Mouse (Mus musculus) ES-E14 (cell line): ENCODE results near the gene C130074G19Rik. TPM values are rescaled to one million over a fixed set of nuclear protein-coding genes. Genes with fewer than 3 reads are reported as not detected.

Experiments
- DNase-seq: peaks from one replicate; pipeline ENCODE4 v3.0.0-alpha.2; 2013; ENCODE audit warnings: low read depth, low spot score
- H3K27ac ChIP-seq: 2 replicates; pipeline ENCODE4 v1.5.1; 2012; ENCODE audit warnings: low read depth, mild to moderate bottlenecking, low read length, moderate library complexity, mixed read lengths; ENCODE audit not compliant: poor library complexity, insufficient read depth, severe bottlenecking
- H3K36me3 ChIP-seq: 2 replicates; pipeline ENCODE4 v1.6.1; 2012; ENCODE audit warnings: mild to moderate bottlenecking, low read length, moderate library complexity, mixed read lengths; ENCODE audit not compliant: control insufficient read depth, poor library complexity, insufficient read depth, severe bottlenecking
- H3K4me1 ChIP-seq, 2 experiments: fragments of 150-350 bp in 1 of 2; sonication (generic) in 1 of 2; 2 replicates each; pipeline ENCODE4 v1.6.1; 2012; ENCODE audit warnings: low read length in 2 of 2, mild to moderate bottlenecking in 1 of 2, mixed read lengths in 1 of 2; ENCODE audit not compliant: control insufficient read depth in 2 of 2, insufficient read depth in 2 of 2, poor library complexity in 1 of 2
- H3K4me3 ChIP-seq, 2 experiments: fragments of 150-350 bp in 1 of 2; sonication (generic) in 1 of 2; 2 replicates each; pipeline ENCODE4 v1.5.1; 2012; ENCODE audit warnings: low read length in 2 of 2, low read depth in 1 of 2, mild to moderate bottlenecking in 1 of 2, mixed read lengths in 1 of 2; ENCODE audit not compliant: insufficient read depth in 1 of 2, poor library complexity in 1 of 2, severe bottlenecking in 1 of 2
- H3K9ac ChIP-seq: 2 replicates; pipeline ENCODE4 v1.6.1; 2012; ENCODE audit warnings: low read depth, mild to moderate bottlenecking, low read length, mixed read lengths; ENCODE audit not compliant: poor library complexity, insufficient read depth, severe bottlenecking
- H3K9me3 ChIP-seq: fragments of 150-350 bp; sonication (generic); 2 replicates; pipeline ENCODE4 v1.6.1; 2012; ENCODE audit warnings: low read depth, mild to moderate bottlenecking, low read length; ENCODE audit not compliant: control insufficient read depth, insufficient read depth
- CHD2 ChIP-seq: IDR thresholded peaks from 2 replicates; pipeline ENCODE4 v1.6.1; 2014; ENCODE audit warnings: mild to moderate bottlenecking, low read depth, low read length, inconsistent platforms
- HCFC1 ChIP-seq: IDR thresholded peaks from 2 replicates; pipeline ENCODE4 v1.6.1; 2012; ENCODE audit warnings: low read length, inconsistent platforms, borderline replicate concordance; ENCODE audit not compliant: insufficient read depth
- MAFK ChIP-seq: IDR thresholded peaks from 2 replicates; pipeline ENCODE4 v1.6.1; 2014; ENCODE audit warnings: mild to moderate bottlenecking, low read depth, low read length, inconsistent platforms; ENCODE audit not compliant: insufficient read depth
- ZC3H11A ChIP-seq: IDR thresholded peaks from 2 replicates; pipeline ENCODE4 v1.6.1; 2012; ENCODE audit warnings: low read depth, mild to moderate bottlenecking, inconsistent platforms, low read length, borderline replicate concordance
- ZNF384 ChIP-seq: IDR thresholded peaks from 2 replicates; pipeline ENCODE4 v1.6.1; 2012; ENCODE audit warnings: low read depth, low read length, inconsistent platforms
- in situ Hi-C, 2 experiments: fragments of 600-800 bp; cut with MboI; formaldehyde crosslinking; loops; one replicate each; pipeline ENCODE4 v1.15.1; 2025; ENCODE audit warnings: low sequenced_read_pairs in 2 of 2, inconsistent platforms in 1 of 2; ENCODE audit not compliant: unreplicated experiment in 2 of 2
- total RNA-seq: library from RNA; depleted of rRNA; stranded (reverse); fragments of 300-350 nt; gene quantifications from 2 replicates; pipeline ENCODE4 v1.2.3, GENCODE M21; 2012

C130074G19Rik gene
- total RNA-seq, 1 experiment = 1.6 TPM

GRCm38 (mm10) chr1:184922824-184923223, 39.8 kb upstream of the C130074G19Rik start:
- no peaks in the 10 kb centered on the region for H3K4me1 ChIP-seq
- no peak overlapping the region for H3K4me3 ChIP-seq
- H3K9ac ChIP-seq = no peak overlapping the region
- H3K9me3 ChIP-seq = no peaks in the 10 kb centered on the region
- H3K27ac ChIP-seq = no peak overlapping the region
- in situ Hi-C loops = no loop called here
- DNase-seq = no peak
- no peak for TF ChIP-seq CHD2
- TF ChIP-seq ZC3H11A = no peak
- TF ChIP-seq ZNF384 = no peak
- no peaks in the 10 kb centered on the region for H3K36me3 ChIP-seq

DNA sequence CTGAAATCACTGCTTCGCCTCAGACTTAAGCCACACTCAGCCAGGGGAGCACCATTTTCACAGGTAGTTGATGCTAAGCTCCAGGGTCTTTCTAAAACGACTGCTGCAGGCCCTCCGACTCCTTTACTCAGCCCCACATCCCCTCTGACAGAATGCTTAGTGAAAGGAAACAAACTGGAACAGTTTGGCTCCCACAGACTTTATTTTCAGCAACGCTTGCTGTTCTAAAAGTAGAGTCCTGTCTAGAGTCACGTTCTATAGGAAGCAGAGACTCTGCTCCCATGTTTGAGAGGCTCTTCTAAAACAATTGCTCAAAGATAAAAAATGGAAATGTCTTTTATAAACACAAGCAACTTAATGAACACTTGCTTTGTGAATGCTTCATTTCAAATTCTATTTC, 37.0 kb upstream of the C130074G19Rik start:
- no peak overlapping the region for H3K4me3 ChIP-seq
- no peaks in the 10 kb centered on the region for H3K9me3 ChIP-seq
- no peak overlapping the region for H3K9ac ChIP-seq
- no peaks in the 10 kb centered on the region for H3K36me3 ChIP-seq
- no peak for TF ChIP-seq HCFC1
- H3K27ac ChIP-seq = no peak overlapping the region
- in situ Hi-C loops = no loop called here
- no peak for DNase-seq
- H3K4me1 ChIP-seq = no peaks in the 10 kb centered on the region; a peak in 1 of 4 replicates

- no peaks in the 10 kb centered on the region for H3K36me3 ChIP-seq
- H3K4me1 ChIP-seq = no peaks in the 10 kb centered on the region; a peak in 1 of 4 replicates
- no peaks in the 10 kb centered on the region for H3K9me3 ChIP-seq
- H3K9ac ChIP-seq = no peak overlapping the region
- peak; percentile 71 for DNase-seq
- no peak overlapping the region for H3K27ac ChIP-seq
- in situ Hi-C loops = no loop called here
- H3K4me3 ChIP-seq = no peak overlapping the region
- TF ChIP-seq CHD2 (no peak), ZC3H11A (0 out of 2 replicates have a peak, but pooled peaks have one; percentile 9)
Observed at GRCm38 (mm10) chr1:184918227-184918888, 35.3 kb upstream of the C130074G19Rik start.

DNA sequence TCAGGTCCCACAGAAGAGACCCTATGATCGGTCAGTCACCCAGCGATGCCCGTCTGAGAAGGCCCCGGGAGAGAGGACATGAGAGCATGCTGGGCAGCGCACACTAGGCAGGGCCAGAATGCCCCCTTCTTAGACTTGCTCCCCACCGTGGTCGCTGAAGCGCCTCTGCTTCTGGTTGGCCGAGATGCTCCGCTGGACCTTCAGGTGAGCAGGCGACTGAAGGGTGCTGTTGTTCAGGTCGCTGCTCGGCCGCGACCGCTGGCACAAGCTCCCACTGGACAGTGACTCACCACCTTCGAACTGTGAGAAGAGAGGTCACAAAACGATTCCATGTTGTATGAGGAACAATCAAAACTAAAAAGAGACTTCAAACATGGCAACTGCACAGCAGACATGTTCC, 29.3 kb upstream of the C130074G19Rik start:
- Histone ChIP-seq H3K9me3 (no peaks in the 10 kb centered on the region), H3K27ac (no peak overlapping the region), H3K4me3 (no peak overlapping the region), H3K9ac (no peak overlapping the region), H3K36me3 (no peaks in the 10 kb centered on the region; the same call in 1 of the 2 replicates), H3K4me1 (no peaks in the 10 kb centered on the region; a peak in 1 of 4 replicates)
- no peak for DNase-seq
- in situ Hi-C loops = no loop called here
- no peak for TF ChIP-seq ZC3H11A
- no peak for TF ChIP-seq CHD2
- TF ChIP-seq MAFK = no peak
- TF ChIP-seq HCFC1 = no peak
- TF ChIP-seq ZNF384 = no peak

DNA sequence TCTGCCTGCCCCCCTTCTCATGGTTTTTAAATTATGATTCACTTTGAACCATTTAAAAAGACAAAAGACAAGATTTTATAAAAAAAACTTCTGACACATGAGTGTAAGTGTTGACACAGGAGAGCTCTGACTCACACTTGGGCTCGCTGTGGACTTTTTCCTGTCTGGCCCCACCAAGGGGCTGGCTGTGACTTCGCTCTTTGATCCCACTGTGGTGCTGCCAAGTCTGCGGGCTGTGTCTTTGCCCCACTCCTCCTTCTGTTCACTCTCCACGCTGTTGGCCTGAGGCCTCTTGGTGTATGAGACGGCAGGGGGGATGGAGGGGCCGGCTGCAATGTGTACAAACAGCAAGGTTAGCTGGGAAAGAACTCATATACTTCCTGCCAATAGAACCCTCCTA, 28.8 kb upstream of the C130074G19Rik start:
- Histone ChIP-seq H3K9ac (no peak overlapping the region), H3K27ac (no peak overlapping the region), H3K9me3 (no peaks in the 10 kb centered on the region), H3K4me1 (no peaks in the 10 kb centered on the region; a peak in 1 of 4 replicates), H3K36me3 (no peaks in the 10 kb centered on the region; the same call in 1 of the 2 replicates), H3K4me3 (no peak overlapping the region)
- no peak for TF ChIP-seq ZC3H11A
- no peak for TF ChIP-seq HCFC1
- no peak for DNase-seq
- in situ Hi-C loops = no loop called here
